Mouse (Mus musculus) spleen, postnatal 4 days (tissue): ENCODE measurements around the gene Tmem260.
"Not testable (repeated sequence)": the region's sequence is repeated elsewhere in the genome, so short reads cannot be mapped to it uniquely, and the experiment has no call there.

ENCODE experiments used
- DNase-seq, 2 experiments: peaks; one replicate each; pipeline ENCODE4 v3.0.0; 2022; ENCODE audit warnings: low spot score in 2 of 2

The Tmem260 gene

GRCm38 (mm10) chr14:48445984-48446683 is at the start of gene Tmem260:
Tmem260 (plus strand) TSS chr14:48446124.
- peak; percentile 94 to 98 for DNase-seq

GRCm38 (mm10) chr14:48406086-48406485 is 39.8 kb upstream of the Tmem260 start:
- no peak for DNase-seq

GRCm38 (mm10) chr14:48417064-48417463 is 28.9 kb upstream of the Tmem260 start:
- DNase-seq, result no peak

GRCm38 (mm10) chr14:48418264-48418663 is 27.7 kb upstream of the Tmem260 start:
- no peak for DNase-seq

- DNase-seq, result no peak
Measured at GRCm38 (mm10) chr14:48418672-48419071, 27.3 kb upstream of the Tmem260 start.

- DNase-seq, result no peak
Measured at GRCm38 (mm10) chr14:48421476-48421875, 24.4 kb upstream of the Tmem260 start.

- peak in 1 of 2 experiments; percentile 14 for DNase-seq
Measured at GRCm38 (mm10) chr14:48421996-48422395, 23.9 kb upstream of the Tmem260 start.

- no peak for DNase-seq
Measured at GRCm38 (mm10) chr14:48422436-48422835, 23.5 kb upstream of the Tmem260 start.

GRCm38 (mm10) chr14:48422901-48423300 is 23.0 kb upstream of the Tmem260 start:
- no peak for DNase-seq

GRCm38 (mm10) chr14:48431978-48432377 is 13.9 kb upstream of the Tmem260 start:
- DNase-seq, result no peak

- peak in 1 of 2 experiments; percentile 32 for DNase-seq
Measured at GRCm38 (mm10) chr14:48443796-48444195, 2.1 kb upstream of the Tmem260 start.

- DNase-seq, result no peak
Measured at GRCm38 (mm10) chr14:48451966-48452407, 6.1 kb downstream of the Tmem260 start.

GRCm38 (mm10) chr14:48453411-48453810 is 7.5 kb downstream of the Tmem260 start:
- DNase-seq, result no peak

GRCm38 (mm10) chr14:48456305-48457092 is 10.6 kb downstream of the Tmem260 start:
- DNase-seq, result no peak

- no peak for DNase-seq
Measured at GRCm38 (mm10) chr14:48457288-48457938, 11.5 kb downstream of the Tmem260 start.

- no peak for DNase-seq
Measured at GRCm38 (mm10) chr14:48458901-48459300, 13.0 kb downstream of the Tmem260 start.

GRCm38 (mm10) chr14:48468339-48468738 is 22.4 kb downstream of the Tmem260 start:
- no peak for DNase-seq

- DNase-seq, result no peak
Measured at GRCm38 (mm10) chr14:48470742-48471487, 25.0 kb downstream of the Tmem260 start.

GRCm38 (mm10) chr14:48472179-48472578 is 26.3 kb downstream of the Tmem260 start:
- no peak for DNase-seq

GRCm38 (mm10) chr14:48475370-48475769 is 29.4 kb downstream of the Tmem260 start:
- DNase-seq, result no peak

- DNase-seq, result not testable (repeated sequence)
Measured at GRCm38 (mm10) chr14:48475834-48476233, 29.9 kb downstream of the Tmem260 start.

- no peak for DNase-seq
Measured at GRCm38 (mm10) chr14:48476278-48476677, 30.4 kb downstream of the Tmem260 start.
